Mouse (Mus musculus): ENCODE results near the gene Tmem135. TPM values are rescaled to one million over a fixed set of nuclear protein-coding genes. Genes with fewer than 3 reads are reported as not detected.

The Tmem135 gene
- total RNA-seq, 2 experiments from 2014 or later, result 42.5 to 49.6 TPM

GRCm38 (mm10) chr7:89157356-89157755, 246.7 kb downstream of the Tmem135 start:
- intact Hi-C loops (cut with DNase I), result no loop called here
- DNase-seq (ENCODE audit: low spot score), result no peak

- intact Hi-C loops (cut with DNase I), result no loop called here
- no peak for DNase-seq (ENCODE audit: low spot score)
Observed at GRCm38 (mm10) chr7:89156629-89157028, 247.4 kb downstream of the Tmem135 start.

GRCm38 (mm10) chr7:89155741-89156140, 248.3 kb downstream of the Tmem135 start:
- DNase-seq (ENCODE audit: low spot score), result no peak
- intact Hi-C loops (cut with DNase I), result no loop called here

- DNase-seq (ENCODE audit: low spot score), result no peak
- intact Hi-C loops (cut with DNase I), result no loop called here
Observed at GRCm38 (mm10) chr7:89155223-89155622, 248.8 kb downstream of the Tmem135 start.

GRCm38 (mm10) chr7:89151345-89151744, 252.7 kb downstream of the Tmem135 start:
- DNase-seq (ENCODE audit: low spot score), result no peak
- intact Hi-C loops (cut with DNase I), result no loop called here

- DNase-seq (ENCODE audit: low spot score), result no peak
- intact Hi-C loops (cut with DNase I), result no loop called here
Observed at GRCm38 (mm10) chr7:89140640-89141300, 263.3 kb downstream of the Tmem135 start.

GRCm38 (mm10) chr7:89134884-89135511, 269.0 kb downstream of the Tmem135 start:
- intact Hi-C loops (cut with DNase I), result no loop called here
- DNase-seq (ENCODE audit: low spot score), result no peak

GRCm38 (mm10) chr7:89126063-89126882, 277.7 kb downstream of the Tmem135 start:
- intact Hi-C loops (cut with DNase I), result loop anchor here (1.0 kb wide), 1 partner anchor 40 kb away; no protein-coding TSS in a partner anchor
- peak; percentile 31 for DNase-seq (ENCODE audit: low spot score)

- intact Hi-C loops (cut with DNase I), result no loop called here
- peak; percentile 3 for DNase-seq (ENCODE audit: low spot score)
Observed at GRCm38 (mm10) chr7:89116261-89116664, 287.8 kb downstream of the Tmem135 start.

GRCm38 (mm10) chr7:89115633-89116032, 288.4 kb downstream of the Tmem135 start:
- DNase-seq (ENCODE audit: low spot score), result peak; percentile 32

GRCm38 (mm10) chr7:89106421-89106820, 297.6 kb downstream of the Tmem135 start:
- DNase-seq (ENCODE audit: low spot score), result no peak
- intact Hi-C loops (cut with DNase I), result no loop called here

More at GRCm38 (mm10) chr7:89115633-89116032, 288.4 kb downstream of the Tmem135 start:
- intact Hi-C loops (cut with DNase I), result no loop called here

GRCm38 (mm10) chr7:89099756-89100155, 304.3 kb downstream of the Tmem135 start:
- DNase-seq (ENCODE audit: low spot score), result peak; percentile 55
- intact Hi-C loops (cut with DNase I), result no loop called here

Small RNA genes within 50 kb of the gene (microRNA-seq; reads per million reads assigned to microRNA genes)
- not detected for gene Gm22171
- not detected for gene Gm24659

Other genes with a start within 250 kb of the Tmem135 start
- gene Fzd4, start 133 bp upstream of the Tmem135 start, total RNA-seq (2021), result 10 to 100 TPM; 29.0 to 35.7 TPM
- 10 to 100 TPM; 24.6 to 25.0 TPM for gene Prss23, start 123.0 kb upstream of the Tmem135 start, total RNA-seq (2021)
- 100 to 1,000 TPM; 119 to 135 TPM for gene Me3, start 228.2 kb upstream of the Tmem135 start, total RNA-seq (2021)

Data from heart, postnatal 25 days (tissue).